23 mouse cellular contexts compared by ENCODE assay signal in genomic region chr13:52566188-52566760, GRCm38 (mm10). TPM values are rescaled to one million over a fixed set of nuclear protein-coding genes. Genes with fewer than 3 reads are reported as not detected.
DNase-seq lines count a peak whose midpoint lies in the region; ATAC-seq lines count a peak whose summit lies in the region.
"Had no signal": no experiment of that assay in that cellular context is flagged by ENCODE, and none has a peak within 500 bp of the region (broad histone marks: within the 10 kb centered on the region; RNA-seq: fewer than 3 reads in every experiment).

No protein-coding gene starts in this region.

- no peak overlapping the region for H3K4me2 ChIP-seq in heart, embryonic 11.5 days
- H3K4me2 ChIP-seq: embryonic facial prominence, embryonic 12.5 days; hindbrain, embryonic 14.5 days; midbrain, embryonic 15.5 days; neural tube, embryonic 13.5 days had no signal

- 81% methylated on average over 9 of the region's 9 CpGs for WGBS in heart, embryonic 11.5 days (ENCODE audit: insufficient replicate concordance)

- no peaks in the 10 kb centered on the region for H3K27me3 ChIP-seq in heart, embryonic 11.5 days (ENCODE audit: control insufficient read depth, insufficient read depth, low read length)
- H3K27me3 ChIP-seq: embryonic facial prominence, embryonic 12.5 days; midbrain, embryonic 15.5 days; neural tube, embryonic 13.5 days had no signal

- H3K4me1 ChIP-seq in heart, embryonic 11.5 days (ENCODE audit: control insufficient read depth, insufficient read depth, low read length) = no peaks in the 10 kb centered on the region
- H3K4me1 ChIP-seq: embryonic facial prominence, embryonic 12.5 days had no signal

- no peak overlapping the region for H3K4me3 ChIP-seq in heart, embryonic 11.5 days (ENCODE audit: low read depth, low read length)
- H3K4me3 ChIP-seq: embryonic facial prominence, embryonic 12.5 days; heart, adult 2 months; midbrain, embryonic 15.5 days; neural tube, embryonic 13.5 days had no signal

- peak; percentile 62 for DNase-seq in heart, adult 11 months
- peak; percentile 37 for DNase-seq in thymus, postnatal 14 days
- DNase-seq in thymus, postnatal 4 days = no peak
- peak; percentile 43 to 50 for DNase-seq in natural killer cell, adult 2 months (ENCODE audit: low spot score in 2 of 2)
- DNase-seq in lung, postnatal 10 days = no peak
- DNase-seq in right cerebral cortex, postnatal 25 days = no peak
- DNase-seq: adrenal gland, postnatal 36 days; cerebellum, adult 11 months; cerebellum, adult 9-11 months; forebrain, postnatal 0 days; gastrocnemius, postnatal 14 days; heart, adult 2 months; kidney, adult 18-20 months; lung, adult 18-20 months; lung, postnatal 14 days had no signal

- H3K27ac ChIP-seq in heart, embryonic 11.5 days (ENCODE audit: low read depth, low read length) = no peak overlapping the region
- H3K27ac ChIP-seq: embryonic facial prominence, embryonic 12.5 days; heart, adult 2 months; hindbrain, embryonic 14.5 days; kidney, postnatal 0 days; midbrain, embryonic 15.5 days; neural tube, embryonic 13.5 days had no signal

- H3K9me3 ChIP-seq in heart, embryonic 11.5 days (replicated peaks; ENCODE audit: control insufficient read depth, low read length) = no peaks in the 10 kb centered on the region
- H3K9me3 ChIP-seq: embryonic facial prominence, embryonic 12.5 days; midbrain, embryonic 15.5 days; neural tube, embryonic 13.5 days had no signal

- H3K9ac ChIP-seq in heart, embryonic 11.5 days (ENCODE audit: low read depth, low read length) = no peak overlapping the region
- H3K9ac ChIP-seq: embryonic facial prominence, embryonic 12.5 days; forebrain, postnatal 0 days; hindbrain, embryonic 14.5 days; midbrain, embryonic 15.5 days; neural tube, embryonic 13.5 days had no signal

- no peaks in the 10 kb centered on the region for H3K36me3 ChIP-seq in heart, embryonic 11.5 days (ENCODE audit: control insufficient read depth, insufficient read depth, low read length)
- H3K36me3 ChIP-seq: embryonic facial prominence, embryonic 12.5 days; midbrain, embryonic 15.5 days; neural tube, embryonic 13.5 days had no signal

- ATAC-seq in heart, embryonic 11.5 days (replicated peaks; ENCODE audit: insufficient number of reproducible peaks, low FRiP score, low TSS enrichment) = no peak
- ATAC-seq: CD4-positive, CD25-positive, alpha-beta regulatory T cell, adult 4 months; inflammation-experienced regulatory T-cells, adult 6 months had no signal

RNA-seq across cellular contexts. Expression of gene Syk, which starts 16.7 kb away (rescaled TPM):
- 6.4 and 8.3 TPM in 2 replicates for polyA plus RNA-seq in heart, embryonic 11.5 days (2014; fragmentation: Nextera tagmentation; extraction: Ambion mirVana)

RNA-seq across cellular contexts. Expression of gene Diras2, which starts 35.2 kb away (rescaled TPM):
- 0.77 and 0.99 TPM in 2 replicates for polyA plus RNA-seq in heart, embryonic 11.5 days (2014; fragmentation: Nextera tagmentation; extraction: Ambion mirVana)
- polyA plus RNA-seq: CD4-positive, CD25-positive, alpha-beta regulatory T cell, adult 4 months; inflammation-experienced regulatory T-cells, adult 6 months had no signal

Comparison
In these comparisons a context has a peak if more than half of its experiments do, and no peak if none do; other contexts are left out.
1. DNase-seq: peak in heart, adult 11 months (single experiment), thymus, postnatal 14 days (single experiment) and natural killer cell, adult 2 months (2 of 2); none in thymus, postnatal 4 days (single experiment), lung, postnatal 10 days (single experiment) and right cerebral cortex, postnatal 25 days (single experiment).